Mouse (Mus musculus) layer of hippocampus, postnatal 25 days (tissue): ENCODE measurements around the gene Sh2d3c. TPM values are rescaled to one million over a fixed set of nuclear protein-coding genes. Genes with fewer than 3 reads are reported as not detected.

Experiments used
- DNase-seq, 2 experiments: peaks; one replicate each; pipeline ENCODE4 v3.0.0; 2022; ENCODE audit warnings: mixed read lengths in 2 of 2, low spot score in 1 of 2; ENCODE audit errors: extremely low spot score in 1 of 2
- total RNA-seq, 2 experiments: library from RNA; stranded (reverse); gene quantifications; 2 replicates each; pipeline ENCODE4 v1.2.3; 2021

Sh2d3c gene
- total RNA-seq, 2 experiments from 2014 or later, result 22.8 to 23.9 TPM

DNA sequence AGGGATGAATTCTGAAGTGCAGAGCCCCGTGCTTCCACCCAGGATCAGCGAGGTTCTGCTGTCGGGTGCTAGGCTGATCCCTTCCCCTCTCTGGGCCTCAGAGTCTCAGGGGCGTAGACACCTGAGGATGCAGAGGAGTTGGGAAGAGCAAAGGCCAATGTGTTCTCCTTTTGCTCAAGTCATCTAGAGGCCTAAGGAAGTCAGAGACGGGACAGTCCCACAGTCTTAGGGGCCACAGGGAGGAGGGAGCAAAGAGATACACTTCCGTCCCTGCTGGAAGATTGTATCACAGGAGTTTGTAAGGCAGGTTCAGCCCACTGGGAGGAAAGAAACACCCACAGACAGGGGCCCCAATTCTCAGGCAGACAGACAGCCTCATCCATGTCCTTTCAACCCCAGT is 1.2 kb downstream of the Sh2d3c start:
- DNase-seq, result no peak

DNA sequence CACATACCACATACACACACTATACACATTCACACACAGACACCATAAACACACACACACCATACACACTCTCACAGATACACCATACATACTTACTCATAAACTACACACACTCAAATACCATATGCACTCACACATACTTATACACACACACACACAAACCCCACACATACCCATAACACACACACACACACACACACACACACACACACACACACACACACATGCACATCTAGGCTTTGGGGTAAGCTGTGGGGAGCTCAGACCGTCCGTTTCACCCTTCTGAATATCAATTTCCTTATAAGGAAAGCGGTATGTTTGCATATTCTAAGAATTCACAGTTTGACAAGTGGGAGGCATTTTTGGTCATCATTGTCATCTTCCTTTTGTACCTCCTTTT is 1.7 kb downstream of the Sh2d3c start:
- DNase-seq, result no peak

DNA sequence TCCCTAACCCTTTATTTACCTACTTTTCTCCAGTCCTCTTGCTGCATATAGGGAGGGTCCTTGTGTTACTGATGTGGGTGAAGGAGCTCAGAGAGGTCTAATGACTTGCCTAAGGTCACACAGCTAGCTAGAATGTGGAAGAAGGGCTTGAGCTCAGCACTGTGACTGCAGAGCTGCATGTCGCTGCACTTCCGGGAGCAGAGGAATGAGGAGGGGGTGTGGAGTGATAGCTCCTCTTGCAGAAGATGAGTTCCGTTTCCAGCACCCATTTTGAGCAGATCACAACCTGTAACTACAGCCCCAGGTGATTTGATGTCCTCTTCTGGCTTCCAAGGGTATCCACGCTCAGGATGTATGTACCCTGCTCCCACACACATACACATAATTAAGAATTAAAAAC is 3.3 kb downstream of the Sh2d3c start:
- DNase-seq, result no peak

DNA sequence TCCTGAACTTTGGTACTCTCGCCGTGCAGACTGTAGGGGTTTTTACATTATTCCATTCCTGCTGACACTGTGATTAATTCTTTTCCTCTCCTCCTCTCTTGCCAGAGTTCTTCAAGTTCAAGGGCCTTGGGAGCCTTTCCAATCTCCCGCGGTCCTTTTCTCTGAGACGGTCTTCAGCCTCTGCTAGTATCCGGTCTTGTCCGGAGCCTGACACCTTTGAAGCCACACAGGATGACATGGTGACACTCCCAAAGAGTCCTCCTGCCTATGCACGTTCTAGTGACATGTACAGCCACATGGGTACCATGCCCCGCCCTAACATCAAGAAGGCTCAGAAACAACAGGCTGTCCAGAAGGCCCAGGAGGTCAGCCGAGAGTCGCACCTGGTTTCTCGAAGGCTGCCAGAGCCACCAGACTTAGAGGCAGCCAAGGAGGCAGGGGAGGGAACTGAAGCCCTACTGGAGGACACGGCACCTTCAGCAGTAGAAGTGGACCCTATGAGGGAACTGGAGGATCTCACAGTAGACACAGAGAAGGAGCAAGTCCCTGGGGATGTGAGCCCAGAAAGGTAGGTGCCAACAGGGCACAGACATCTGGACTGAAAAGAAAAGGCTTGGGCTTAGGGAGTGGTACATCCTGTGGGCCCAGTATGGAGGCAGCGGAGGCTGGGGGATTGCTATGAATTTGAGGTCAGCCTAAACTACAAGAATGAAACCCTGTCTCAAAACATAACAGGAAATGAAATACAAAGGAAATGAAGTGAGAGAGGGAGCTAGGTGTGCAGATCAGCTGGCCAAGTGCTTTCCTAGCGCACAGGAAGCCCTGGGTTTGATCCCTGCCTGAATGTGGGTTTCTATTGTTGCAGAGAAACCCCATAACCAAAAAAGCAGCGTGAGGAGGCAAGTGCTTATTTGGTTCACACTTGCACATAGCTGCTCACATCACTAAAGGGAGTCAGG is 4.3 kb downstream of the Sh2d3c start:
- DNase-seq, result no peak

DNA sequence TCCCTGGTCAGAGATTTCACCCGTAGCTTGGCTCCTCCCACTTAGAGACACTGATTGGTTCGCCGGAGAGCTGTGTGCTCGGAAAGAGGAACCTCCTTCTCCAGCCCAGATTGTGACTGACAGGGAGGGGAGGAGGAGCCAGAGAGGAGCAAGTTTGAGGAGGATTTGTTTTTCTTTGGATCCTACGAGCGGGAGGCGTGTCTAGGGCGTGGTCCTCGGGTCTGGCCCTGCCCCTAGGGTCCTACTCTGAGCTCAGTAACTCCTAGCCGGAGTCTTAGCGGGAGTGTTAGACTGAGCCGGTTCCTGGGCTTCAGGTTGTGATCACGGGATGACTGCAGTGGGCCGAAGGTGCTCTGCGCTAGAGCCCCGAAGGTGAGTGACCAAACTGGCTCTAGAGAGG is 6.6 kb downstream of the Sh2d3c start:
- peak; percentile 52 to 54 for DNase-seq

DNA sequence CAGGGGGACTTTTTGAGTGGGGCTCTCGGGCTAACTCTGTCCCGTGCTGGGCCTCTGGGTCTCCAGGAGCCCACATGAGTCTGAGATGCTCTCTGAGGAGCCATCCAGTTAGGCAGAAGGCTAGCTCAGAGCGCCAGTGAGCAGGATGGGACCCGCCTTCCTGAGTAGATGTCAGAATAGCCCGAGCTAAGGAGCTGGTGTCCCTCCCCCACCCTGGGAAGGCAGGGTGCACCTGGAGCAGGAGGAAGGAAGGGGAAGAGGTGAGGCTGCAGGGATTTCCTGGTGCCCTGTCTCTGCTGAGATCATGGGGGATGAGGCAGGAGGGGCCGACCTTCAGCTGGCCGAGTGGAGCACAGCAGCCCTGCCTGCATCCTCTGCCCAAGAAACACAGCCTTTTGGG is 7.6 kb downstream of the Sh2d3c start:
- no peak for DNase-seq

DNA sequence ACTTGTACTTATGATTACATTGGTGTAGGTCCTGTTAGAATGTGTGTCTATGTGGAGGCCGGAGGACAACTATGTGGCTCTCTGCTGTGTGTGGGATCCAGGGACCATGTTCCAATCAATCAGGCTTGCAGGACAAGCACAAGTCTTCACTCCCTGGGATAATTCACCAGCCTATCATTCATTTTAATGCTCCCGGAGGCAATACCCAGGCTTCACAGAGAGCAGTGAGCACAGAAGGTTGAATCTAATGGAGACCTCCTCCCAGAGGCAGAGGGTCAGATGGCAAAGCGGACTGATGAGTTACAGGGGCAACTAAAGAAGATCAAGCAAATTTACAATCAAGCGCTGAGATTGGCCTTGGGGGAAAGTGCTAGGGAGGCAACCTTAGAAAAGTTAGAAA is 8.7 kb downstream of the Sh2d3c start:
- no peak for DNase-seq

DNA sequence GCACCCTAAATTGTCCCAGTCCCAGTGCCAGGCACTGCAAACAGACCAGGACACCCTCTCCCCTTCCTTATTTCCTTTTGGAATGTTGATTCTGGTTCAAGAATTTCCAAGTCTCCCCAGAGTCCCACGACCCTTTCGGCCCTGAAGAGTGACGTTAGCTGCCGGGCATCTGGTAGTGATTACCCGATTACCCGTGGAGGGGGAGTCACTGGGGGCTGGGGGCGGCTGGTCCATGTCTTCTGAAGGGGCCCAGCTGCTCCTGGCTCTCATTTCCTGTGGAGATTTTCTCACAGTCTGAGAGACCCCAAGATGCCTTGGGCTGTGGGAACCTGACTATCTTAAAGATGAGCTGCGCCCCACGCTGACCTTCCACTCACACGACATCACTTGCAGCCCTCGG is 10.0 kb downstream of the Sh2d3c start:
- no peak for DNase-seq

DNA sequence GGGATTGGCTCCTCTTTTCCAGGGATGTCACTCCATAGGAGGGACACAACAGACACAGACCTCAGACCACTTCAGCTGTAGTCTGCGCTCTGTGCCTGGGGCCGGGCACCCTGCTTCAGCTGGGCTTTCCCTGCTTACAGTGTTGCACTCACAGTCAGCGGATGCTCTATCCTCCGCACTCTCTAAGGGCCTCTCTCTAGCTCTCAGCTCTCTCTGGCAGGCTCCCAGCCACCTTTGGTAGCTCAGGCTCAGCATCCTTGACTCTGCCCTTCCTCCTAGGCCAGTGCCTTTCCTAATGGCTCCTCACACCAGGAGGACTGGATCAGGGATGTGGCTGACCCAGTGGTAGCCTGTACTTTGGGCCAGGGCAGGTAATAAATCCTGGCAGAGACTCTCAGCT is 11.1 kb downstream of the Sh2d3c start:
- no peak for DNase-seq

DNA sequence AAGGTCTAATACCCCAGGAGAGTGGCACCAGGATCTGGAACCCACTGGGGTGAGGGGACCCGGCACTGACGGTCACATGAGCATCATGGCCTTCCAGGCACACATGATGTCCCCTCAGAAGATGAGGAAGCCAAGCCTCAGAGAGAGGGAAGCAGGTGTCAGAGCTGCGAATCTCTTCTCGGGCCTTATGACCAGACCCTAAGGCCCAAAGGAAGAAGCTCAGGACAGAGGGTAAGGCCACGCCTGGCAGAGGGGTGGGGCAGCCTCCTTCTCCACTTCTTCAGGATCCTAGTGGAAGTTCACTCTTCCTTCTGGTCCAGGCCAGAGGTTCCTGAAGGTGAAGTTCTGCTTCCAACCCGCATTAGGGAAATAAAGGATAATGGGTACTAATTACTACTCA is 11.8 kb downstream of the Sh2d3c start:
- DNase-seq, result no peak

DNA sequence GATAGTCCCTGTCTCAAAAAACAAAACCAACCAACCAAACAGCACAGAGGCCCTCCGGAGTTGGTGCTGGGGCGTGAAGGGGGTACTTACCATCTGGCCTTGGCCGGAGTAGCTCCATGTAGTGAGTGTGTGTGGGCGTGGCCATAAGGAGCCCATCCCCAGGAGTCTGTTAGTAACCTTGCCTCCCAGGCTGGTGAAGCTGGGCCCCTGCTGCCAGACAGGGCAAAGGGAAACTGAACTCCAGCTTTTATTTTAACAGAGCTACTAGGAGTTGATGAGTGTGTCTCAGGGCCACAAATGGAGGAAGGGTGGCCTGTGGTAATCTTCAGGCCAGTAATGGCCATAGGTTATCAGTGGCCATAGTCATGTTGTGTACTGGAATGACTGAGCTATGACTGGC is 13.6 kb downstream of the Sh2d3c start:
- no peak for DNase-seq

DNA sequence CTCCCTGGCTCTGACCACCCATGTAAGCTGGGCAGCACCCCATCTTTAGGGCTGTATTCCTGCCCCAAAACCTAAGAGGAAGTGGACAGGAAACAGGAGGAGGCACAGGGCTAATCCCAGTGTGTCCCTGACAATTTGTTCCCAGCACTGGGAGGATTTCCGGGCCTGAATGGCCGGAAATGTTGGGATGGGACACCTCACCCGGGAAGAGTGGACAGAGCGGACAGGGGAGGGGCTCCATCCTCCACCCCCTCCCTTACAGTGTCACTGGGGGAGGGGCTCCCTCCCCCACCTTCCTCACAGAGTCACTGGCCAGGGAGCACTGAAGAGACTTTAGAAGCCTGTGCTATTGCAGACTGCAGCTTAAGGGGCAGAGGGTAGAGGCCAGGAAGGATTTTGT is 14.1 kb downstream of the Sh2d3c start:
- DNase-seq, result no peak

DNA sequence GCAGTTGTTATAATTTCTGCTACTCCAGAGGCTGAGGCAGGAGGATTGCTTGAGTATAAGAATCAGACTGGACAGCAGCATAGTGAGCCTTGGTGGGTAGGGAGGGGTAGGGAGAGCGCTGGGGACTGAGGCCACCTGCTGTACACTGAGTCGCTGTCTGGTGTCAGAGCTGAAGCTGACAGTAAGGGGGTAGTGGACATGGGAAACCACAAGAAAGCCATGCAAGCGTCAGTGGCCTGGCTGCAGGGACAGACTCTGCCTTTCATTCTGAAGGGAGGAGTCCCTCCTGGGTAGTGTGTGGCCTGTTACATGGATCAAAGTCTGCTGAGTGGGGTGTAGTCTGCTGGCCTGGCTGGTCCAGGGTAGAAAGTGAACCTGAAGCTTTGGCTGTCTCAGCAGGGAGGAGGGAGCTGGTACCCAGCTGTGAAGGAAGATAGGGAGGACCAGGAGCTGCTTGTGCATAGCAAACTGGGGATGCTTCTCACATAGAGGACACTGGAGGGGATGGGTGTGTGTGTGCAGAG is 15.5 kb downstream of the Sh2d3c start:
- DNase-seq, result no peak

DNA sequence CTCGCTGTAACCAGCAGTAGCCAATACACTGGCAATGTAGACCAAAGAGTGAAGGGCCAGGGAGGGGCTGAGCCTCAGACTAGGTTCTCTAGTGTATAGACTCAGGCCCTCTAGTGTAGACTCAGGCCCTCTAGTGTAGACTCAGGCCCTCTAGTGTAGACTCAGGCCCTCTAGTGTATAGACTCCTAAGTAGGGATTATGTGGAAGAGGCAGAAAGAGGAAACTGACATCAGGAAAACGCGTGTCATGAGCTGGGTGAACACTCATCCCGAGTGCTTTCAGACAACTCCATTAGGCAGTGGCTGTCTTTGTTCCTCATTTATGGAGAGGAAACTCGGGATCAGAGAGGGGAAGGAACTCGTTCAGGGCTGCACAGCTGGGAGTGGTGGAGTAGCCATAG is 16.2 kb downstream of the Sh2d3c start:
- no peak for DNase-seq

DNA sequence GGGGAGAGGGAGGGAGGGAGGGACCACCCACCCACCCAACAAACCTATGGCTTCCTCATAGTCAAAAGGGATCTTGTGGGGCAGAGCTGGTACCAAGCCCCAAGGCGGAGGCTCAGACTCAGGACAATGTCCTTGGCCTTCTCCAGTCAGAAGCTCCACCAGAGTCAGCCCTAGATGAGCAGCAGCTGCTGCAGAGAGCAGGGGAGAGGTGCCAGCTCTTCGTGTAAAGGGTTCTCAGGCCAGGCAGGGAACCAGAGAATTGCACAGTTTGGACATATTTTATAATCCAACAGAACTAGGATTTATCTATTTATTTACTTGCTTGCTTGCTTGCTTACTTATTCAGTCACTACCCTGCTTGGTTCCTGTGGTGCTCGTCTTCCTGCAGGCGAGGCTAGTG is 18.5 kb downstream of the Sh2d3c start:
- no peak for DNase-seq

DNA sequence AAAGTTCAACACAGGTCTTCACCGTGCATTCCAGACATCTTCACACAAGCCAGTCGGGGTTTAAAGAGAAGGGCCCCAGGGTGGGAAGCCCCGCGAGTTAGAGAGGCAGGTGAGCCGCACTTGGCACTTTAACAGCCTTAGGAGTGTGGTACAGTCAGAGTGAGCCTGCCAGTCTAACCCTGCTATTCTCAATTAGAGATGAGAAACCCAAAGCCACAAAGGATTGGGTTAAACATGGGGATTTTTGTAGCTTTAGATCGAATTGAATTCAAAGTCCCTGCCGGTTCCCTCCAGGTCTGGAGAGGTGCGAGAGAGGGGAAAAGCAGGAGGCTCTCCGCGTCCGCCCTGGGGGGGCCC is 20.0 kb downstream of the Sh2d3c start, which contains the start of gene 6330409D20Rik:
Gene 6330409D20Rik (minus strand): TSS at position 101 of the 357 bp plus-strand sequence.
- no peak for DNase-seq

DNA sequence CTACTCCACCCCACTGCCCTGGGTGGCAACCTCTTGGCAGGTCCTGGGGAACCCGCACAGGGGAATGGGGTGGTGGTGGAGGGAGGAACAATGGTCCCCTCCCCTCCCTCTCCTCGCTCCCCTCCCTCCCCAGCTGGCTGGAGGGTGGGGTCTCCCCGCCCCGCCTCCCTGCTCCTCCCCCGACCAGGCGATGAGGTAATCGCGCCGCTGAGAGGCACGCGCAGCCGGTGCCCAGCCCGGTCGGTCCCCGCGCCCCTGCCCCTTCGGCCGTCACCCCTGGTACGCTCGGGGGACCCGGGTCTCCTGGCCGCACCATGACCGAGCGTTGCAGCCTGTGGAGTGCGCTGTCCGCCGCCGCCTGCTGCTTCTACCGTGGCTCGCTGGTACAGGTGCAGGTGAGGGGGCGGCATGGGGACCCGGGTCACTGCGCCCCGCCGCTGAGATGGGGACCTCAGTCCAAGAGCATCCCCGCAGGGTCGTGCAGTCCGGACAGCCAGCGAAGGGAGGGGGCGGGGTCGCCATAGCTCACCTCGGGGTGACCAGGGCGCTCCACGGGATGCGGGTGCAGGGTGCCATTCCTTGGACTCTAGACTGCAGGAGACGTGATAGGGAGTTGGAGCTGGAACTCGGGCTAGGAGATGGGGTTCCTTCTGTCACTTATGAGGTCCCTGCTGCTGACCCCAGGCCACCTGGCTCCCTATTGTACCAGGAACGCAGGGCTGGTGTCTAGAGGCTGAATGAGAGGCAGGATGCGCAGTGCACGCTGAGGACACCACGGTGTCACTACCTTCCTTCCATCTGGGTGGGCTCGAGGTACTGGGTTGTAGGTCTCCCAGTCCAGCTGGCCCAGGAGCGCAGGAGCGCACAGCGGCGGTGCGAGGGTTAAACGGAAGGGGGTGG is 20.7 kb downstream of the Sh2d3c start:
- DNase-seq, result peak; percentile 43 to 63

DNA sequence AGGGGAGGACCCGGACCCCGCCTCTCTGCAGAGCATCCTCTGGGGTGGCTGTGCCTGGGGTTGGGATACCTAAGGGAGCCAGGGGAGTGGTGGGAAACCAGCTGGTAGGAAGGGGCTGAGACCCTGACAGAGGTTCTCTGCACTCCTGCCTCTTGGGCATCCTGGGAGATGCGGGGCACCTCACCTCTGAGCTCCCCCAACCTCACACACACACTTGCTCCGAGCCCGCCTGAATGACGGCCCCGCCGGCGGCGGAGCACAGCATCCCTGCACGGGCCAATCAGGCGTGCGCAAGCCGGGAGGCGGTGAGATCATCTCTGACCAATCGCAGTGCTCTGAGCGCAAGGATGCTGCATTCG is 21.3 kb downstream of the Sh2d3c start:
- DNase-seq, result peak; percentile 64 to 72

DNA sequence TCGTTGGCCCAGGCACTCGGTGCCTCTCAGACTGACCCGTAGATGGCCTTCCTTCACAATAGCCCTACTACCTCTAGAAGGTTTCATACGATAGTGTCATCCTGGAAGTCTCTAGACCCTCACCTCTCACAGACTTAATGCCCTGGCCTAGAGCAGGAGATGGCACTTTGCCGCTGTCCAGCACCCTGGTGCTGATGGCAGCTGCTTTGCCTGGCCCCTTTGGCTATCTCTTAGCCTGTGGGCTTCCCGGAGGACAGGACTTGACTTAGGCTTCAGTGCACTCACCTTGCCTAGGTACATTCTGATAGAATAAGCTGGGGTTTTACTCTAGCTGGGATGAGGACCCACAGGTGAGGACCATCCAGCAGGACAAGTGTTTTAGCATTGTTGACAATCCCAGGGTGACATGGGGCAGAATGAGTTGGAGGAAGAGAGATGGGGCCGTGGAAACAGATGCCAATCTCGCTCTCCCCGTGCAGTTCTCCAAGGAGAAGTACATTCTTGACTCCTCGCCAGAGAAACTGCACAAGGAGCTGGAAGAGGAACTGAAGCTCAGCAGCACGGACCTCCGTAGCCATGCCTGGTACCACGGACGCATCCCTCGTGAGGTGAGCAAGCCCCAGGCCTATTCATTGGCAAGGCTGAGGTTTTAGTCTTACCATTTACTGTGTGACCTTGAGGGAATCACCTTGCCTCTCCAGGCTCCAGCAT is 23.6 kb downstream of the Sh2d3c start:
- DNase-seq, result no peak

DNA sequence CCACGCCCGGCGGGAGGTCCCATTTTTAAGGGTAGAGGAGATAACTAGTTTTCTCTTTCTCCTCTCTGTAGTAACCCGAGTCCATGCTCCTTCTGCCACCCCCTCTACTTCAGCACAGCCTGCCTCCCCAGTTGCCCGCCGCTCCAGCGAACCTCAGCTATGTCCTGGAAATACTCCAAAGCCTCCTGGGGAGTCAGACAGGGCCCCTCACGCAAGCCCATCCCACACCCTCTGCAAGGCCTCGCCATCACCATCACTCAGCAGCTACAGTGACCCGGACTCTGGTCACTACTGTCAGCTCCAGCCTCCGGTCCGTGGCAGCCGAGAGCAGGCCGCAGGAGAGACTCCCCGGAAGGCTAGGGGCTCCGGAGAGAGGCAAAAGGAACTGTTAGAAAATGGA is 28.2 kb downstream of the Sh2d3c start:
- no peak for DNase-seq

DNA sequence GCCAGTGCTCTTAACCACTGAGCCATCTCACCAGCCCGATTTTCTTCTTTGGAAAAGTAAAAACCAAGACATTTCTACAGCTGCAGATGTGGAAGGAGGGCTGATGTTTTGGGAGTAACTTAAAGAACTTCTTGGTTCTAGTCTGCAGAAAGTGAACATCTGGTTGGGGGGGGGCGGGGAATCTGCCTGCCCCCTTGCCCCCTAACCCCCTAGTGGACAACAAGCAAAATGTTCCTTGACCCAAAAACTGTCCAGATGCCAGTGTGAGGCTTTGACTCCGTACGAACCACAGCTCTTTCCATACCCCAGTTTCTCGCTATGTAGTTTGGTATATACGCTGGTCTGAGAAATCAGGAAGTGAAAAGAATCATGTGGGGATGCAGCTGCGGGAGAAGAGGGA is 29.3 kb downstream of the Sh2d3c start:
- DNase-seq, result no peak
